In the genomic region with DNA sequence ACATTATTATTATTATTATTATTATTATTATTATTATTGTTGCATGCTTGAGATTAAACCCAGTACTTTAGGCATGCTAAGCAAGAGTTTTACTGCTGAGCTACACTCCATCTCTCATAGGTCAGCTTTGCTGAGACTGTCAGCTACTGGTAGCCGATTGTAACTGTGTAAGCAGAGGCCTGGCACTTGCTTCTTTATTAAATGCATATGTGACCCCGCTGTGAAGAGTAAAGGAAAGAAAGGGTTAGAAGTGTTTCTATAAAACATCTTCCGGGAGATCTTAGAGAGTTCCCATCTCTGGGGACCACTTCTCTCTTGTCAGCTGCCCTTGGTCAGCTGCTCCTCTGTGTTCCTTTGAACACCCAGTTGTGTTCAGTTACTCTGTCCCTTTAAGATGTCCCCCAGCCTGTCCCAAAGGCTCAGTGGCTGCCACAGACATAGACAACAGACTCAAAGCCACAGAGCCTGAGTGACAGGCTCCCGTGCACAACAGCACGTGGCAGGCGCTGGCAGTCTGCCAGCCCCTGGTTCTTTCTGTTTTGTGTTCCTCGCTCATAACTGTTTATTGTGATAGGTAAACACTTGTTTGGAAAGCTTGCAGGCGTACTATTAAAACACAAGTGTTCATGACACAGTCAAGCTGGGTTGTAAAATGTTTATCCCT, we compare ENCODE assay signal across 10 mouse cellular contexts.
A peak's percentile ranks its signal among the peaks of the same experiment; 100 is the strongest.
DNase-seq lines count a peak whose midpoint lies in the region; ATAC-seq and TF ChIP-seq lines count a peak whose summit lies in the region.
"Had no signal": no experiment of that assay in that cellular context is flagged by ENCODE, and none has a peak within 500 bp of the region (broad histone marks: within the 10 kb centered on the region; RNA-seq: fewer than 3 reads in every experiment).

No protein-coding gene starts in this region.

- WGBS in heart, embryonic 15.5 days, result 28% methylated on average over 8 of the region's 8 CpGs
- WGBS in midbrain, postnatal 0 days, result 17% methylated on average over 8 of the region's 8 CpGs

- peaks cover 3% of the 10 kb centered on the region; the same call in 1 of the 2 replicates for H3K4me1 ChIP-seq in heart, embryonic 15.5 days (replicated peaks)
- no peaks in the 10 kb centered on the region for H3K4me1 ChIP-seq in midbrain, postnatal 0 days (ENCODE audit: insufficient read depth, low read length)
- H3K4me1 ChIP-seq: megakaryocyte, embryonic 14.5 days had no signal

- H3K9ac ChIP-seq in heart, embryonic 15.5 days, result no peak overlapping the region
- no peak overlapping the region for H3K9ac ChIP-seq in midbrain, postnatal 0 days (replicated peaks; ENCODE audit: low read length, poor library complexity, severe bottlenecking)

- H3K36me3 ChIP-seq in heart, embryonic 15.5 days, result no peaks in the 10 kb centered on the region
- no peaks in the 10 kb centered on the region for H3K36me3 ChIP-seq in midbrain, postnatal 0 days (ENCODE audit: insufficient read depth, low read length)

- no peaks in the 10 kb centered on the region for H3K9me3 ChIP-seq in heart, embryonic 15.5 days (replicated peaks)
- H3K9me3 ChIP-seq in midbrain, postnatal 0 days (ENCODE audit: low read length), result no peaks in the 10 kb centered on the region

- no peak for ATAC-seq in heart, embryonic 15.5 days (replicated peaks; ENCODE audit: insufficient number of reproducible peaks, insufficient read depth, low FRiP score, low read depth)
- no peak for ATAC-seq in midbrain, postnatal 0 days (ENCODE audit: low FRiP score)
- ATAC-seq: Patski had no signal

- peak; percentile 4 for DNase-seq in left cerebral cortex, adult 11 months (ENCODE audit: low spot score)
- DNase-seq in left cerebral cortex, adult 2 months (ENCODE audit: extremely low spot score in 1 of 2, low spot score in 2 of 2), result no peak
- peak; percentile 67 for DNase-seq in embryo, embryonic 11 days
- DNase-seq in left cerebral cortex, postnatal 4 days, result peak; percentile 61
- DNase-seq in midbrain, postnatal 0 days (ENCODE audit: low spot score), result peak; percentile 76
- DNase-seq in thymus, postnatal 25 days, result no peak
- DNase-seq in spleen, adult 12 weeks (ENCODE audit: low spot score), result no peak

- no peak overlapping the region for H3K27ac ChIP-seq in left cerebral cortex, adult 2 months
- H3K27ac ChIP-seq in heart, embryonic 15.5 days, result no peak overlapping the region
- no peak overlapping the region for H3K27ac ChIP-seq in midbrain, postnatal 0 days (ENCODE audit: low read depth, low read length)

- H3K4me3 ChIP-seq in left cerebral cortex, adult 2 months, result no peak overlapping the region
- no peak overlapping the region for H3K4me3 ChIP-seq in heart, embryonic 15.5 days
- no peak overlapping the region for H3K4me3 ChIP-seq in midbrain, postnatal 0 days (ENCODE audit: low read depth, low read length)
- H3K4me3 ChIP-seq: megakaryocyte, embryonic 14.5 days had no signal

- intact Hi-C loops in left cerebral cortex, adult 2 months (cut with DNase I), result no loop called here
- intact Hi-C loops in left cerebral cortex, postnatal 4 days (cut with DNase I), result no loop called here

- H3K4me2 ChIP-seq in heart, embryonic 15.5 days, result peak overlapping the region; percentile 23; the same call in 1 of the 2 replicates
- H3K4me2 ChIP-seq in midbrain, postnatal 0 days (ENCODE audit: low read depth, low read length, poor library complexity, severe bottlenecking), result no peak overlapping the region

- TF ChIP-seq CTCF in left cerebral cortex, adult 2 months (IDR thresholded peaks at IDR 0.05), result no peak
- TF ChIP-seq CTCF in midbrain, postnatal 0 days (IDR thresholded peaks at IDR 0.05), result no peak

- no peaks in the 10 kb centered on the region for H3K27me3 ChIP-seq in heart, embryonic 15.5 days
- no peaks in the 10 kb centered on the region for H3K27me3 ChIP-seq in midbrain, postnatal 0 days (ENCODE audit: insufficient read depth, low read length)
- H3K27me3 ChIP-seq: megakaryocyte, embryonic 14.5 days; Patski had no signal

Comparison
In these comparisons a context has a peak if more than half of its experiments do, and no peak if none do; other contexts are left out.
1. DNase-seq: peak in left cerebral cortex, adult 11 months (single experiment), embryo, embryonic 11 days (single experiment), left cerebral cortex, postnatal 4 days (single experiment) and midbrain, postnatal 0 days (single experiment); none in left cerebral cortex, adult 2 months (0 of 2), thymus, postnatal 25 days (single experiment) and spleen, adult 12 weeks (single experiment).